Mouse (Mus musculus) stomach, embryonic 16.5 days (tissue): ENCODE data around the gene Ggt1. TPM values are rescaled to one million over a fixed set of nuclear protein-coding genes. Genes with fewer than 3 reads are reported as not detected.

Experiments
- ATAC-seq: fragments of 200-750 bp; cut with Nextera tagmentation; 2 replicates; pipeline ENCODE4 v1.8.0; 2017; ENCODE audit warnings: moderate number of reproducible peaks, moderate TSS enrichment; ENCODE audit not compliant: insufficient read depth, low FRiP score
- H3K27ac ChIP-seq: fragments of 300-500 bp; sonication (generic); 2 replicates; pipeline ENCODE4 v1.5.1; 2014; ENCODE audit warnings: low read length
- H3K27me3 ChIP-seq: fragments of 300-500 bp; sonication (generic); 2 replicates; pipeline ENCODE4 v1.6.1; 2014; ENCODE audit warnings: low read length, control low read depth, mixed read lengths; ENCODE audit not compliant: control insufficient read depth, insufficient read depth
- H3K36me3 ChIP-seq: fragments of 300-500 bp; sonication (generic); 2 replicates; pipeline ENCODE4 v1.6.1; 2014; ENCODE audit warnings: low read length; ENCODE audit not compliant: control insufficient read depth, insufficient read depth
- H3K4me1 ChIP-seq: fragments of 300-500 bp; sonication (generic); 2 replicates; pipeline ENCODE4 v1.6.1; 2014; ENCODE audit warnings: low read length, control low read depth, mixed read lengths; ENCODE audit not compliant: control insufficient read depth, insufficient read depth
- H3K4me2 ChIP-seq: fragments of 300-500 bp; sonication (generic); 2 replicates; pipeline ENCODE4 v1.6.1; 2014; ENCODE audit warnings: low read depth, low read length, mixed read lengths
- H3K4me3 ChIP-seq: fragments of 300-500 bp; sonication (generic); replicated peaks from 2 replicates; pipeline ENCODE4 v1.5.1; 2014; ENCODE audit warnings: mild to moderate bottlenecking, low read length
- H3K9ac ChIP-seq: fragments of 300-500 bp; sonication (generic); 2 replicates; pipeline ENCODE4 v1.6.1; 2014; ENCODE audit warnings: low read length
- H3K9me3 ChIP-seq: fragments of 300-500 bp; sonication (generic); replicated peaks from 2 replicates; pipeline ENCODE4 v1.6.1; 2016; ENCODE audit warnings: low read length, control low read depth; ENCODE audit not compliant: control insufficient read depth
- WGBS: fragments of 180-500 bp; shearing (Covaris S2); extraction: QIAGEN DNeasy Blood & Tissue Kit; methylation state at CpG from one replicate; pipeline ENCODE4 v1.1.7; 2014; 5-methylcytosine and 5-hydroxymethylcytosine counted together
- polyA plus RNA-seq: library from polyadenylated mRNA; unstranded; fragments of >200 nt; fragmentation: Nextera tagmentation; extraction: Ambion mirVana; gene quantifications from 2 replicates; pipeline ENCODE4 v1.2.1, GENCODE M21; 2015

Ggt1 gene
- polyA plus RNA-seq, 1 experiment from 2014 or later, result 35.1 TPM

DNA sequence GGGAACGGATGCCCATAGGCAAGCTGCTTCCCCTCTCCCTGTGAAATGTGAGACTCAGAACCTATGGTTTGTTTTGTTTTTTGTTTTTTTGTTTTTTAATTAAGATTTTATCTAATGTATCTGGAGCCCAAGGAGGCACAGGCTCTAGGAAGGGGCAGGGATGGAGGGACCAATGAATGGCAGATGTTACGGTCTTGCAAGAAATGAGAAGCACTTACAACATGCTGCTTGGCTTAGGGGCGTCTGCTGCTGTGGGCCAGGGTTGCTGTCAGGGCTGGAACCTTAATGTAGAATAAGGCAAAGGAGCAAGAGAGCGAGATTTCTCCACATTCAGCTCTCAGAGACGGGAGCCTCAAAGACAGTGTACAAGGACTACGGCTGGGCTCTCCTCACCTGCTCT, 5.8 kb upstream of the Ggt1 start:
- H3K4me2 ChIP-seq, result no peak overlapping the region
- H3K27ac ChIP-seq, result no peak overlapping the region
- no peak overlapping the region for H3K9ac ChIP-seq
- WGBS, result 81% methylated on average over 6 of the region's 6 CpGs
- H3K4me1 ChIP-seq, result peaks cover 15% of the 10 kb centered on the region
- no peaks in the 10 kb centered on the region for H3K9me3 ChIP-seq
- H3K27me3 ChIP-seq, result peaks cover 23% of the 10 kb centered on the region
- no peak overlapping the region for H3K4me3 ChIP-seq
- H3K36me3 ChIP-seq, result no peaks in the 10 kb centered on the region
- ATAC-seq, result no peak

- Histone ChIP-seq H3K4me3 (no peak overlapping the region), H3K4me2 (no peak overlapping the region), H3K9me3 (no peaks in the 10 kb centered on the region), H3K9ac (no peak overlapping the region), H3K27me3 (peaks cover 28% of the 10 kb centered on the region), H3K36me3 (no peaks in the 10 kb centered on the region), H3K4me1 (peaks cover 14% of the 10 kb centered on the region), H3K27ac (peak overlapping the region; percentile 33; the same call in 1 of the 2 replicates)
- ATAC-seq, result peak; percentile 68; the same call in 1 of the 2 replicates
- WGBS, result 59% methylated on average over 9 of the region's 9 CpGs
Observed at GRCm38 (mm10) chr10:75556026-75556425, 5.4 kb upstream of the Ggt1 start.

- Histone ChIP-seq H3K4me1 (peaks cover 10% of the 10 kb centered on the region), H3K9me3 (no peaks in the 10 kb centered on the region), H3K36me3 (no peaks in the 10 kb centered on the region), H3K27ac (no peak overlapping the region), H3K27me3 (peaks cover 36% of the 10 kb centered on the region), H3K9ac (no peak overlapping the region), H3K4me3 (no peak overlapping the region), H3K4me2 (no peak overlapping the region)
- no peak for ATAC-seq
- WGBS, result 37% methylated on average over 3 of the region's 3 CpGs
Observed at GRCm38 (mm10) chr10:75558515-75558914, 2.9 kb upstream of the Ggt1 start.

DNA sequence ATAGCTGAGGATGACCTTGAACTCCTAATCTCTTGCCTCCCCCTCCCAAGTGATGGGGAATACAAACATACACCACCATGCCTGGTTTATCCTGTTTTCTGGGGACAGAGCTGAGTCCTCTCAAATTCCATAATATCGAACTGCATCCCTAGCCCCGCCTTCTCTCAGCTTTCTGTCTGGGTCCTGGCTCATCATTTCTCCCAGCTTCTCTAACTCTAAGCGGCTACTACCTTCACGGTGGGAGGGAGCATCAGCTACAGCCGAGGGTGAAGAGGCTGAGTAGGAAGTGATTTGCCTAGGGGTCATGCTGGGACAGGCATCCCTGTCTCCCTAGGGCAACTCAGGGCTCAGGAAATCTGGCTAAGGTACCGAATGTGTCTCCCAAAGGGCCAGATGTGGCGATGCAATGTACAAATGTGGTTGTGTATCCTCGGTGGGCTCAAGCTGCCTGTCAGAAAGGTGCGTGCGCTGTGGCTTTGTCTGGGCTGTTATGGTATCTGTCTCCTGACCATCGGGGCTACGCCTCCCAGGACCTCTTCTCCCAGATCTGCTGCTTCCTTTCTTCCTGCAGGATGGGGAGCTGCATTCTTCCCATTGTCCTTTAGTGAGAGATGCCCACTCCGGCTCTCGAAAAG, 2.2 kb upstream of the Ggt1 start:
- no peak for ATAC-seq
- Histone ChIP-seq H3K9ac (peak overlapping the region; percentile 75), H3K27me3 (peaks cover 36% of the 10 kb centered on the region), H3K4me1 (peaks cover 10% of the 10 kb centered on the region), H3K27ac (no peak overlapping the region), H3K4me3 (peak overlapping the region; percentile 59), H3K4me2 (peak overlapping the region; percentile 99), H3K36me3 (no peaks in the 10 kb centered on the region), H3K9me3 (no peaks in the 10 kb centered on the region)
- WGBS, result 5% methylated on average over 14 of the region's 14 CpGs

DNA sequence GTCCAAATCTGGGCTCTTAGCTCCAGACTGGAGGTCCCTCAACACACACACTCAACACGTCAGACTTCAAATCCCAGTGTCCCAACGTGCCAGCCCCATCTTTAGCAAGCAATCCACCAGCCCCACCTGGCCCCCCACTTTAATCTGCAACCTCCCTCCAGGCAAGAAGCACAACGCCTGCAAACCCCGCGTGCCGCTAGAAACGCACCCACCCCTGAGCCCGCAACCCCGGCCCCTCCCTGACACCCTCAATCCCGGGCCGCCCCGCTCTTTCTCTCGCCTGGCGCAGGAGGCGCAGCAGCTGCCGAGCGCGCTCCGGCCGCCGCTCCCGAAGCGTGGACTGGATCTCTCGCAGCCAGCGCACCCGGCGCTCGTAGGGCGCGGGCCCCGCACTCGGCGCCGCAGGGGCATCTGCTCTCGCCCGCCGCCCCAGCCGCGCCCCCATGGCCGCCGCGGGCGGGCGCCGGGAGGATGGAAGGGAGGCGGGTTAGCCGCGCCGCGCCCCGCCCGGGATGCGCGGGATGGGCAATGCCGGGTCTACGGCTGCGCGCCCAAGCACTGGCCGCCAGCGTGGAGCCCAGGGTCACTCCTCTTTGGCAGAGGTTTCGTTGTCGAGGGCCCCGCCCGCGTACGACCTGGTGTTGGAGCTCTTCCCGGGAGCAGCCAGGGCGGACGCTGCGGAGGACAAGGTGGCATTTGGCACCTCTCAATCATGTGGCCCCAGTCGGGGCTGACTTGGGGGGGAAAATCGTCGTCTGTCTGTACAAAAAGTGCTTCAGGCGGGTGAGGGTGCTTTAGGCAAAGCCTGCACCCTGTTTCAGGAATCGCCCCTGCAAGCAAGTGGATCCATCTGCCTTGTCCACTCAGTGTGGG, 1.5 kb upstream of the Ggt1 start, which contains the start of gene Lrrc75b:
TSS of gene Lrrc75b (minus strand) at position 655 of the 873 bp plus-strand sequence.
- WGBS, result under 1% methylated on average over 75 of the region's 75 CpGs
- ATAC-seq, result peak; percentile 16; the same call in 1 of the 2 replicates
- Histone ChIP-seq H3K9me3 (no peaks in the 10 kb centered on the region), H3K4me2 (peak within 1 kb of the TSS; percentile 99), H3K27ac (no peak within 1 kb of the TSS), H3K36me3 (no peaks in the 10 kb centered on the region), H3K4me1 (peaks cover 10% of the 10 kb centered on the region), H3K4me3 (peak within 1 kb of the TSS; percentile 59), H3K27me3 (peaks cover 36% of the 10 kb centered on the region), H3K9ac (peak within 1 kb of the TSS; percentile 75)

DNA sequence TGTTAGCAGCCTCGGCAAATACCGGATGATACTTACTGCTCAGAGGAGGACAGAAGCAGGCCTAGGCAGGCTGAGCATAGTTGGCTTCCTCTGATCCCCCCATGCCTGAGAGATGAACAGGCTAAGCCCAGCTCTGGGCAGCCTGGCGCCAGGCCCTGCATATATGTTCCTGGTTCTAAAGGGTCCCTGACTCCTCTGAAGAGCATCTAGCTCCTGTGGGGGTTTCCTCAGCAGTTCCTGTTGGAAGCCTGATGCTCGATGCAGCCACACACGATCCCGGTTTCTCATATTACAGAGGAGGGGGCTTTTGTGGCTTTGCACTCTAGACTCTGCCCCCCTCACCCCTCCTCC, 880 bp upstream of the Ggt1 start:
- ATAC-seq, result no peak

DNA sequence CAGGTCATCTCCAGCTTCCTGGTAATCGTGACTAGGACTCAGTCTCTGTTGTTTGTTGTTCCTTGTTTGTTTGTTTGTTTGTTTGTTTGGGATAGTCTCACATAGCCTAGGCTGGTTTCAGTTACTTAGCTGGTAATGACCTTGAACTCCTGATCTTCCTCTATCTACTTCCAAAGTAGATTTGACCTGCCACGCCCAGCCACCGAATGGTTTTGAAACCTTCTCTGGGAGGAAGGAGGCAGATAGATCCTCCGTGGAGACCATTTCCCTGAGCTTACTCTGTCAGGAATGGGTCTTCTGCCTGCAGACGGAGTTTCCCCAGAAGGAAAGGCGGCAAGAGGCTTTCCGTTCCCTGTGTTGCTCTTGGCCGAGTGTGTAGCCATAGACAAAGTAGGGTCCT, 1.2 kb downstream of the Ggt1 start:
- H3K27ac ChIP-seq, result no peak overlapping the region
- no peak overlapping the region for H3K4me3 ChIP-seq
- peaks cover 14% of the 10 kb centered on the region for H3K4me1 ChIP-seq
- no peaks in the 10 kb centered on the region for H3K36me3 ChIP-seq
- no peak overlapping the region for H3K9ac ChIP-seq
- 81% methylated on average over 8 of the region's 8 CpGs for WGBS
- H3K27me3 ChIP-seq, result peaks cover 36% of the 10 kb centered on the region
- ATAC-seq, result no peak
- no peak overlapping the region for H3K4me2 ChIP-seq
- H3K9me3 ChIP-seq, result no peaks in the 10 kb centered on the region

More for the DNA sequence above, 880 bp upstream of the Ggt1 start:
- H3K4me1 ChIP-seq, result peaks cover 11% of the 10 kb centered on the region
- H3K4me3 ChIP-seq, result peak overlapping the region; percentile 59
- peaks cover 36% of the 10 kb centered on the region for H3K27me3 ChIP-seq
- peak overlapping the region; percentile 75 for H3K9ac ChIP-seq
- H3K4me2 ChIP-seq, result peak overlapping the region; percentile 99
- H3K27ac ChIP-seq, result no peak overlapping the region
- no peaks in the 10 kb centered on the region for H3K9me3 ChIP-seq
- H3K36me3 ChIP-seq, result no peaks in the 10 kb centered on the region
- 25% methylated on average over 6 of the region's 6 CpGs for WGBS

DNA sequence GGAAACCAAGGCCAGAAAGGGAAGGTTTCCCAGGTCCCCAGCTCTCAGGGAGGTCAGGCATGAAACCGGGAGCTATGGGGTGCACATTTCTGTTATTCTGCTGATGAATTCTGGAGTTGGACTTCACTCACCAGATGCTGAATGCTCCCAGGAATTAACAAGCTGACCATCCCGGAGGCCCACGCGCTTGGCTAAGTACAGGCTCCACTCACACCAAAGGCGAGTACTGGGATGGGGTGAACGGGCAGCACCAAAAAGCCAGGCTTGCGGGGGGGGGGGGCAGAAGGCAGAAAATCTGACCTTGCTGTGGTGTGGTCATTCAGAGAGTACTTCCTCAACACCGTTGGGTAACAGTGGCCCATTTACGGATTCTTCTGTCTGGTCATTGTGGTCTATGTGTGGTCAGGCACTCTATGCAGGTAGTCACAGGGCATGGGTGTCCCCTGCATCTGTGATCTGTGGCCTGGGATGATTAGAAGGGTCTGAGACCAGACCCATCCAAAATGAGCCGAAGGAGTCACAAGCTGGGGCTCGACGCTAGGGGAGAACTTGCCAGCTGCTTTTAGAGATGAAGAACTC, 3.4 kb downstream of the Ggt1 start:
- Histone ChIP-seq H3K27ac (no peak overlapping the region), H3K9me3 (no peaks in the 10 kb centered on the region), H3K4me2 (no peak overlapping the region), H3K9ac (no peak overlapping the region), H3K27me3 (peaks cover 20% of the 10 kb centered on the region), H3K4me1 (peaks cover 4% of the 10 kb centered on the region), H3K4me3 (no peak overlapping the region), H3K36me3 (no peaks in the 10 kb centered on the region)
- WGBS, result 82% methylated on average over 12 of the region's 12 CpGs
- ATAC-seq, result no peak

DNA sequence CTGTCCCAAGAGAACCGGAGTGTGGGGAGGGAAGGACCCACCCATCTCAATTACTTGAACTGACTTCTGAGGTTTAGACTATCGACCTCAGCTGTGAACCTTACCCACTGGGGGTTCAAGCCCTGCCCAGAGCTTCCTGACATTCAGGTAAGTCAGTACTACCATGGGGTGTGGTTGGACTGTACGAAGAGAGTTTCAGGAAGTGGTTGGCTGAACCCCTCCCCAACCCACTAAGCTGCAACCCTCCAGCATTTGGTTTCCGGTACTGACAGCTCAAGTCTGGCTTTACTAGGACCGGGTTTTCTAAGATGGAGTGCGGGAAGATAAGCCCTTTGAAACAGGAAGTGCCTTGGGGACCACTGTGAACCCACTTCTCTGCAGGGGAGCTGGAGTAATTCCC, 4.0 kb downstream of the Ggt1 start:
- 58% methylated on average over 6 of the region's 6 CpGs for WGBS
- peak overlapping the region; percentile 23; the same call in 1 of the 2 replicates for H3K27ac ChIP-seq
- H3K4me3 ChIP-seq, result no peak overlapping the region
- ATAC-seq, result peak; percentile 23; the same call in 1 of the 2 replicates
- peaks cover 3% of the 10 kb centered on the region for H3K4me1 ChIP-seq
- H3K9me3 ChIP-seq, result no peaks in the 10 kb centered on the region
- peaks cover 14% of the 10 kb centered on the region for H3K27me3 ChIP-seq
- H3K4me2 ChIP-seq, result no peak overlapping the region
- no peak overlapping the region for H3K9ac ChIP-seq
- no peaks in the 10 kb centered on the region for H3K36me3 ChIP-seq
